Mouse (Mus musculus): ENCODE measurements around the gene Rab3gap2.

Rab3gap2 gene

GRCm38 (mm10) chr1:185226889-185227288 is 23.0 kb downstream of the Rab3gap2 start:
- over 99% methylated on average over 6 of the region's 6 CpGs for WGBS

- WGBS, result 91% methylated on average over 7 of the region's 7 CpGs
These were observed 23.8 kb downstream of the Rab3gap2 start for GRCm38 (mm10) chr1:185227766-185228165.

GRCm38 (mm10) chr1:185229406-185230201 is 25.7 kb downstream of the Rab3gap2 start:
- WGBS, result 35% methylated on average over 7 of the region's 7 CpGs

GRCm38 (mm10) chr1:185235837-185236236 is 31.9 kb downstream of the Rab3gap2 start:
- WGBS, result 79% methylated on average over 5 of the region's 5 CpGs

- 77% methylated on average over 4 of the region's 4 CpGs for WGBS
These were observed 32.6 kb downstream of the Rab3gap2 start for GRCm38 (mm10) chr1:185236530-185236929.

- WGBS, result 44% methylated on average over 8 of the region's 8 CpGs
These were observed 39.1 kb downstream of the Rab3gap2 start for GRCm38 (mm10) chr1:185243013-185243412.

- 85% methylated on average over 7 of the region's 7 CpGs for WGBS
These were observed 41.5 kb downstream of the Rab3gap2 start for GRCm38 (mm10) chr1:185245456-185245855.

GRCm38 (mm10) chr1:185247429-185248085 is 43.6 kb downstream of the Rab3gap2 start:
- 85% methylated on average over 20 of the region's 20 CpGs for WGBS

GRCm38 (mm10) chr1:185248728-185249127 is 44.8 kb downstream of the Rab3gap2 start:
- 77% methylated on average over 8 of the region's 8 CpGs for WGBS

- WGBS, result 76% methylated on average over 3 of the region's 3 CpGs
These were observed 48.4 kb downstream of the Rab3gap2 start for GRCm38 (mm10) chr1:185252351-185252750.

- WGBS, result 30% methylated on average over 12 of the region's 12 CpGs
These were observed 49.4 kb downstream of the Rab3gap2 start for GRCm38 (mm10) chr1:185253140-185253892.

GRCm38 (mm10) chr1:185255336-185255735 is 51.4 kb downstream of the Rab3gap2 start:
- WGBS, result 80% methylated on average over 12 of the region's 12 CpGs

- 48% methylated on average over 3 of the region's 3 CpGs for WGBS
These were observed 52.8 kb downstream of the Rab3gap2 start for GRCm38 (mm10) chr1:185256753-185257152.

- 50% methylated on average over 14 of the region's 14 CpGs for WGBS
These were observed 58.6 kb downstream of the Rab3gap2 start for GRCm38 (mm10) chr1:185262565-185262964.

GRCm38 (mm10) chr1:185268675-185269074 is 64.8 kb downstream of the Rab3gap2 start:
- 81% methylated on average over 4 of the region's 4 CpGs for WGBS

- WGBS, result 94% methylated on average over 8 of the region's 8 CpGs
These were observed 66.6 kb downstream of the Rab3gap2 start for GRCm38 (mm10) chr1:185270403-185271097.

- WGBS, result 92% methylated on average over 9 of the region's 9 CpGs
These were observed 67.5 kb downstream of the Rab3gap2 start for GRCm38 (mm10) chr1:185271373-185271772.

- 80% methylated on average over 5 of the region's 5 CpGs for WGBS
These were observed 71.1 kb downstream of the Rab3gap2 start for GRCm38 (mm10) chr1:185274819-185275545.

GRCm38 (mm10) chr1:185275976-185276375 is 72.1 kb downstream of the Rab3gap2 start:
- 79% methylated on average over 7 of the region's 7 CpGs for WGBS

- WGBS, result 69% methylated on average over 11 of the region's 11 CpGs
These were observed 73.1 kb downstream of the Rab3gap2 start for GRCm38 (mm10) chr1:185277022-185277421.

GRCm38 (mm10) chr1:185279288-185279687 is 75.4 kb downstream of the Rab3gap2 start:
- WGBS, result 76% methylated on average over 9 of the region's 9 CpGs
